Mouse (Mus musculus) small intestine, adult 2 months (tissue): ENCODE results near the gene Insig2. TPM values are rescaled to one million over a fixed set of nuclear protein-coding genes. Genes with fewer than 3 reads are reported as not detected.

ENCODE experiments used
- H3K27ac ChIP-seq: fragments of 200-500 bp; 2 replicates; pipeline ENCODE4 v1.5.1; 2012; ENCODE audit warnings: low read depth, low read length, control low read depth, inconsistent platforms; ENCODE audit not compliant: insufficient read depth
- H3K27me3 ChIP-seq: fragments of 200-500 bp; 2 replicates; pipeline ENCODE4 v1.6.1; 2012; ENCODE audit warnings: mild to moderate bottlenecking, moderate library complexity, low read length, inconsistent platforms; ENCODE audit not compliant: control insufficient read depth, insufficient read depth
- H3K36me3 ChIP-seq: fragments of 200-500 bp; 2 replicates; pipeline ENCODE4 v1.6.1; 2012; ENCODE audit warnings: mild to moderate bottlenecking, low read length, control low read depth, inconsistent platforms; ENCODE audit not compliant: control insufficient read depth, insufficient read depth
- H3K4me1 ChIP-seq: fragments of 200-500 bp; 2 replicates; pipeline ENCODE4 v1.6.1; 2012; ENCODE audit warnings: low read length, inconsistent platforms, mixed read lengths; ENCODE audit not compliant: control insufficient read depth, insufficient read depth, insufficient read length
- H3K4me3 ChIP-seq: fragments of 200-500 bp; 2 replicates; pipeline ENCODE4 v1.5.1; 2012; ENCODE audit warnings: low read depth, mild to moderate bottlenecking, control low read depth, inconsistent platforms, low read length, moderate library complexity
- CTCF ChIP-seq: fragments of 200-500 bp; IDR thresholded peaks from 2 replicates; pipeline ENCODE4 v1.5.1; 2012; ENCODE audit warnings: low read depth, mild to moderate bottlenecking, control low read depth, inconsistent platforms, low read length, moderate library complexity, mixed read lengths; ENCODE audit not compliant: insufficient replicate concordance, insufficient read length; ENCODE audit errors: extremely low read depth
- POLR2A ChIP-seq: fragments of 200-500 bp; IDR thresholded peaks from 2 replicates; pipeline ENCODE4 v1.6.1; 2012; ENCODE audit warnings: low read depth, mild to moderate bottlenecking, control low read depth, inconsistent platforms, low read length, moderate library complexity
- WGBS: fragments of 180-500 bp; shearing (Covaris S2); methylation state at CpG from one replicate; pipeline ENCODE4 v1.1.7; 2018; 5-methylcytosine and 5-hydroxymethylcytosine counted together
- polyA plus RNA-seq: library from polyadenylated mRNA; depleted of rRNA; stranded (reverse); fragments of >200 nt; gene quantifications from 2 replicates; pipeline ENCODE4 v1.2.3, GENCODE M21; 2012

Insig2 gene
- polyA plus RNA-seq, 1 experiment = 26.9 TPM

DNA sequence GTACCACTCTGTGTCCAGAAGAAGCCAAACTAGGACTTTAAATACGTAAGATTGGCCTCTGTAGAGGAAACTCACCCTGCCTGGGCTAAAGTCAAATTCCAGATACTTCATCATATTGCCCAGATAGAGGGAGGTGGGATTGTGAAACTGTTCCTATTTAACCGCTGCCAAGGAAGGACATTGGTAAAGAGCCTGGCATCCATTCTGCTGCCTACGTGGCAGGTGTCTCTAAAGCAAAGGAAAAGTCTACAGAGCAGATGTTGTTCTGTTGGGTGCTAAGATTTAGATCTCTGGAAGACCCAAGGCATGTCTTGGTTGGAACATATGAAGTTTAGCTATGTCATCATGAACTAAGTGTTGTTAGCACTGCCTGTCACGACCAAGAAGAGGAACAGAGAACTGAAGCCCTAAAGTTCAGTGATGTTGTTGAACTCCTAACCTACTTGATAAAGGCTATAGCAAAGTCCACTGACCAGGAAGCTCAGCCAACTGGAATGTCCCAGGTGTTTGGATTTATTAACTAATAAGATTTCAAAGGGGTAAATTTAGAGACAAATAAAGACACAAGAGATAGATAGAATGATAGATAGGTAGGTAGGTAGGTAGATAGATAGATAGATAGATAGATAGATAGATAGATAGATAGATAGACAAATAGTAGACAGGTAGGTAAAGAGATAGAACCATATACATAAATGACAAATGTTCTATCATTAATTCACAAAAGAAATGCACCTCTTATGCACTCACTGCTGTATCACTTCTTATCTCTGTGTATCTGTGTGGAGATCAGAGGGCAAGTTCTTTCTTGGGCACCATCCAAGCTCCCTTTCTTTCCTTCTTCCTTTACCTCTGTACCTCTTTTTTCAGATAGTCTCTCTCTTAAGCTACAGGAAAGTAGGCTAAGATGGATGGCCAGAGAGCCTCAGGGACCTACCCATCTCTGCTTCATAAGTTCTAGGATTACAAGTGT, 16.8 kb upstream of the Insig2 start:
- H3K4me1 ChIP-seq = peaks cover 15% of the 10 kb centered on the region; the same call in 1 of the 2 replicates
- H3K27ac ChIP-seq = peak overlapping the region; percentile 15; the same call in 1 of the 2 replicates
- no peak overlapping the region for H3K4me3 ChIP-seq
- no peaks in the 10 kb centered on the region for H3K27me3 ChIP-seq
- TF ChIP-seq POLR2A = no peak
- TF ChIP-seq CTCF = no peak
- WGBS = 42% methylated on average over 4 of the region's 4 CpGs
- no peaks in the 10 kb centered on the region for H3K36me3 ChIP-seq

GRCm38 (mm10) chr1:121343966-121344365, 11.6 kb upstream of the Insig2 start:
- no peak for TF ChIP-seq POLR2A
- no peak for TF ChIP-seq CTCF
- no peak overlapping the region for H3K27ac ChIP-seq
- no peaks in the 10 kb centered on the region for H3K36me3 ChIP-seq
- peaks cover 5% of the 10 kb centered on the region; the same call in 1 of the 2 replicates for H3K4me1 ChIP-seq
- no peak overlapping the region for H3K4me3 ChIP-seq
- 15% methylated on average over 5 of the region's 5 CpGs for WGBS
- H3K27me3 ChIP-seq = no peaks in the 10 kb centered on the region

DNA sequence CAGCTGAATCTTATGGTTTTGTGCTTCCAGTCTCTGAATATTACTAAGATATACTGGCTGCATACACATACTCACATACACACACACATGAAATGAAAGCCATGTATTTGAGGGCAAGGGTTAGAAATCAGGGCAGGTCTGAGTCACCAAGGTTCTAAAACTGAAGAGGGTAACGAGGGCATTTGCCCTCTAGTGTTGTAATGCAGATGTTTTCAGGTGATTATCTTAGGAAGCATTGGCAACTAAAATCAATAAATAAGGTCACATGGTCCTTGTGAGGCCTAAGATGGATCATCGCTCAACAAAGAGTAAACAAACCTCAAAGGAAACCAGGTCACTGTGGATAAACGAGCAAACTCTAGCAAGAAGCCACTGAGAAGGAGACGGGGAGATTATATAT, 3.4 kb upstream of the Insig2 start:
- TF ChIP-seq POLR2A (no peak), CTCF (no peak)
- no peak overlapping the region for H3K27ac ChIP-seq
- no peaks in the 10 kb centered on the region for H3K27me3 ChIP-seq
- no peaks in the 10 kb centered on the region; the same call in 1 of the 2 replicates for H3K4me1 ChIP-seq
- H3K4me3 ChIP-seq = no peak overlapping the region
- 35% methylated on average over 4 of the region's 4 CpGs for WGBS
- no peaks in the 10 kb centered on the region for H3K36me3 ChIP-seq

DNA sequence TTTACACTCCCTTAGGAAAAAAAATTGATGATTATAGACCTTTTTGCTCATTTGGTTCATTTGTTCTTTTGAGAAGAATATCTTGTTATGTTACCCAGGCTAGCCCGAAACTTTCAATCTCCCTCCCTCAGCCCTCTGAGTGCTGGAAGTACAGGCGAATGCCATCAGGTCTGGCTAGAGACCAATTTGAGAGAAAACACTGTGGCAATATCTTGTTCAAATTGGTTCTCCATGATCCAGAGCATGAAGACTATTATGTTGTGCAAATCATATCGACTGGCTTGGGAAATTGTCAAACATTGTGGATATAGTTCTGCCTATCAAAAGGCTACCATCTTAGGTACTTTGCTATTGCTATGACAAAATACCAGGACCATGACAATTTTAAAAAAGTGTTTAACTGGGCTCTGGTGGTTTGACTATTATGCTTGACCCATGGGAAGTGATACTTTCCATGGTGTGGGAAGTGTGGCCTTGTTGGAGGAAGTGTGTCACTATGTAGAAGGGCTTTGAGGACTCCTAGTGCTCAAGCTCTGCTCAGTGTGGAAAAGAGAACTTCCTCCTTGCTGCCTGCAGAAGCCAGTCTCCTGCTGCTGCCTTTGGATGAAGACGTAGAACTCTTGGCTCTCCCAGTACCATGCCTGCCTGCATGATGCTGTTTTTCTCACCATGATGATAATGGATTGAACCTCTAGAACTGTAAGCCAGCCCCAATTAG, 1.8 kb upstream of the Insig2 start:
- H3K36me3 ChIP-seq = no peaks in the 10 kb centered on the region
- no peak for TF ChIP-seq POLR2A
- TF ChIP-seq CTCF = no peak
- no peaks in the 10 kb centered on the region; the same call in 1 of the 2 replicates for H3K4me1 ChIP-seq
- no peak overlapping the region for H3K4me3 ChIP-seq
- H3K27ac ChIP-seq = no peak overlapping the region
- WGBS = 95% methylated on average over 4 of the region's 4 CpGs
- no peaks in the 10 kb centered on the region for H3K27me3 ChIP-seq

GRCm38 (mm10) chr1:121330621-121331020, 1.8 kb downstream of the Insig2 start:
- Histone ChIP-seq H3K27ac (no peak overlapping the region), H3K4me1 (no peaks in the 10 kb centered on the region; the same call in 1 of the 2 replicates), H3K36me3 (no peaks in the 10 kb centered on the region), H3K4me3 (no peak overlapping the region), H3K27me3 (no peaks in the 10 kb centered on the region)
- TF ChIP-seq CTCF (no peak), POLR2A (no peak)
- 72% methylated on average over 2 of the region's 2 CpGs for WGBS

GRCm38 (mm10) chr1:121329391-121329790, 3.0 kb downstream of the Insig2 start:
- H3K27me3 ChIP-seq = no peaks in the 10 kb centered on the region
- TF ChIP-seq POLR2A = no peak
- TF ChIP-seq CTCF = no peak
- WGBS = 70% methylated on average over 2 of the region's 2 CpGs
- H3K36me3 ChIP-seq = no peaks in the 10 kb centered on the region
- H3K27ac ChIP-seq = no peak overlapping the region
- no peaks in the 10 kb centered on the region; the same call in 1 of the 2 replicates for H3K4me1 ChIP-seq
- no peak overlapping the region for H3K4me3 ChIP-seq

- TF ChIP-seq POLR2A = no peak
- no peak for TF ChIP-seq CTCF
- H3K4me1 ChIP-seq = no peaks in the 10 kb centered on the region; the same call in 1 of the 2 replicates
- WGBS = 3% methylated on average over 7 of the region's 7 CpGs
- H3K27ac ChIP-seq = peak overlapping the region; percentile 96
- H3K36me3 ChIP-seq = no peaks in the 10 kb centered on the region
- no peaks in the 10 kb centered on the region for H3K27me3 ChIP-seq
- peak overlapping the region; percentile 85 for H3K4me3 ChIP-seq
Measured at GRCm38 (mm10) chr1:121328193-121328555, 4.2 kb downstream of the Insig2 start.
